Mouse (Mus musculus) cerebellum, adult (tissue): ENCODE measurements around the gene Nup107.

Experiments used
- ATAC-seq: cut with Nextera tagmentation; 2 replicates; pipeline ENCODE4 v1.9.2; 2017; ENCODE audit warnings: mild to moderate bottlenecking, moderate library complexity, mixed read lengths; ENCODE audit not compliant: insufficient number of reproducible peaks, low FRiP score, low TSS enrichment

The Nup107 gene

GRCm38 (mm10) chr10:117753711-117754608, 38.5 kb downstream of the Nup107 start:
- ATAC-seq, result no peak

- ATAC-seq, result no peak
Observed at GRCm38 (mm10) chr10:117752851-117753647, 39.5 kb downstream of the Nup107 start.

GRCm38 (mm10) chr10:117752304-117752821, 40.1 kb downstream of the Nup107 start:
- no peak for ATAC-seq

- ATAC-seq, result no peak
Observed at GRCm38 (mm10) chr10:117751744-117752143, 40.8 kb downstream of the Nup107 start.

- ATAC-seq, result no peak
Observed at GRCm38 (mm10) chr10:117751282-117751610, 41.3 kb downstream of the Nup107 start.

GRCm38 (mm10) chr10:117750529-117751281, 41.8 kb downstream of the Nup107 start:
- ATAC-seq, result no peak

- no peak for ATAC-seq
Observed at GRCm38 (mm10) chr10:117749787-117750343, 42.6 kb downstream of the Nup107 start.

GRCm38 (mm10) chr10:117749050-117749686, 43.3 kb downstream of the Nup107 start:
- ATAC-seq, result no peak

GRCm38 (mm10) chr10:117748276-117749049, 44.0 kb downstream of the Nup107 start:
- no peak for ATAC-seq

GRCm38 (mm10) chr10:117747711-117748110, 44.8 kb downstream of the Nup107 start:
- ATAC-seq, result no peak

GRCm38 (mm10) chr10:117746297-117746883, 46.1 kb downstream of the Nup107 start, which contains the start of gene Slc35e3:
Gene Slc35e3, minus strand, starts transcription at chr10:117746365.
- peak; percentile 95 for ATAC-seq

- peak; percentile 45 for ATAC-seq
Observed at GRCm38 (mm10) chr10:117745570-117746296, 46.8 kb downstream of the Nup107 start.

GRCm38 (mm10) chr10:117743917-117744316, 48.6 kb downstream of the Nup107 start:
- ATAC-seq, result no peak

- ATAC-seq, result no peak
Observed at GRCm38 (mm10) chr10:117743182-117743581, 49.3 kb downstream of the Nup107 start.

GRCm38 (mm10) chr10:117742618-117743017, 49.9 kb downstream of the Nup107 start:
- no peak for ATAC-seq

- ATAC-seq, result no peak
Observed at GRCm38 (mm10) chr10:117741698-117742475, 50.6 kb downstream of the Nup107 start.

- no peak for ATAC-seq
Observed at GRCm38 (mm10) chr10:117740921-117741320, 51.6 kb downstream of the Nup107 start.
